Mouse (Mus musculus): ENCODE data around the gene Syne1. TPM values are rescaled to one million over a fixed set of nuclear protein-coding genes. Genes with fewer than 3 reads are reported as not detected.

The Syne1 gene
- polyA plus RNA-seq, 1 experiment from 2014 or later = 6.0 TPM

- H3K36me3 ChIP-seq (ENCODE audit: control insufficient read depth, insufficient read depth) = no peaks in the 10 kb centered on the region
- 75% methylated on average over 9 of the region's 9 CpGs for WGBS (ENCODE audit: insufficient replicate concordance)
- no peaks in the 10 kb centered on the region for H3K9me3 ChIP-seq (replicated peaks; ENCODE audit: control insufficient read depth, low read length)
- no peak for ATAC-seq (ENCODE audit: low read depth)
- no peaks in the 10 kb centered on the region; the same call in 1 of the 2 replicates for H3K4me1 ChIP-seq (ENCODE audit: control insufficient read depth, low read depth, low read length)
- H3K4me2 ChIP-seq (ENCODE audit: low read depth, low read length) = no peak overlapping the region
- H3K27me3 ChIP-seq (ENCODE audit: control insufficient read depth, insufficient read depth, low read depth, low read length) = no peaks in the 10 kb centered on the region
- no peak overlapping the region for H3K9ac ChIP-seq (ENCODE audit: low read depth, low read length)
- H3K4me3 ChIP-seq (ENCODE audit: low read depth, low read length) = no peak overlapping the region
- H3K27ac ChIP-seq (ENCODE audit: low read length) = no peak overlapping the region
Observed at GRCm38 (mm10) chr10:5547769-5548168, 3.5 kb downstream of the Syne1 start.

GRCm38 (mm10) chr10:5546428-5546827, 4.9 kb downstream of the Syne1 start:
- H3K4me3 ChIP-seq (ENCODE audit: low read depth, low read length) = no peak overlapping the region
- no peak for ATAC-seq (ENCODE audit: low read depth)
- 60% methylated on average over 5 of the region's 5 CpGs for WGBS (ENCODE audit: insufficient replicate concordance)

GRCm38 (mm10) chr10:5528284-5528683, 23.0 kb downstream of the Syne1 start:
- Histone ChIP-seq H3K36me3 (ENCODE audit: control insufficient read depth, insufficient read depth) (no peaks in the 10 kb centered on the region), H3K9me3 (replicated peaks; ENCODE audit: control insufficient read depth, low read length) (no peaks in the 10 kb centered on the region), H3K9ac (ENCODE audit: low read depth, low read length) (no peak overlapping the region), H3K4me1 (ENCODE audit: control insufficient read depth, low read depth, low read length) (no peaks in the 10 kb centered on the region), H3K27me3 (ENCODE audit: control insufficient read depth, insufficient read depth, low read depth, low read length) (no peaks in the 10 kb centered on the region), H3K27ac (ENCODE audit: low read length) (no peak overlapping the region), H3K4me3 (ENCODE audit: low read depth, low read length) (no peak overlapping the region), H3K4me2 (ENCODE audit: low read depth, low read length) (no peak overlapping the region)
- ATAC-seq (ENCODE audit: low read depth) = no peak
- 47% methylated on average over 1 of the region's 1 CpGs for WGBS (ENCODE audit: insufficient replicate concordance)

More at GRCm38 (mm10) chr10:5546428-5546827, 4.9 kb downstream of the Syne1 start:
- Histone ChIP-seq H3K9ac (ENCODE audit: low read depth, low read length) (no peak overlapping the region), H3K27ac (ENCODE audit: low read length) (no peak overlapping the region), H3K9me3 (replicated peaks; ENCODE audit: control insufficient read depth, low read length) (no peaks in the 10 kb centered on the region), H3K4me1 (ENCODE audit: control insufficient read depth, low read depth, low read length) (no peaks in the 10 kb centered on the region; the same call in 1 of the 2 replicates), H3K27me3 (ENCODE audit: control insufficient read depth, insufficient read depth, low read depth, low read length) (no peaks in the 10 kb centered on the region), H3K4me2 (ENCODE audit: low read depth, low read length) (0 out of 2 replicates have a peak overlapping the region, but pooled peaks have one; percentile 1), H3K36me3 (ENCODE audit: control insufficient read depth, insufficient read depth) (no peaks in the 10 kb centered on the region)

- no peak overlapping the region for H3K4me3 ChIP-seq (ENCODE audit: low read depth, low read length)
- no peak overlapping the region for H3K4me2 ChIP-seq (ENCODE audit: low read depth, low read length)
- WGBS (ENCODE audit: insufficient replicate concordance) = 29% methylated on average over 4 of the region's 4 CpGs
- H3K27me3 ChIP-seq (ENCODE audit: control insufficient read depth, insufficient read depth, low read depth, low read length) = no peaks in the 10 kb centered on the region
- no peak overlapping the region for H3K9ac ChIP-seq (ENCODE audit: low read depth, low read length)
- ATAC-seq (ENCODE audit: low read depth) = no peak
- no peaks in the 10 kb centered on the region for H3K36me3 ChIP-seq (ENCODE audit: control insufficient read depth, insufficient read depth)
- H3K27ac ChIP-seq (ENCODE audit: low read length) = no peak overlapping the region
- H3K4me1 ChIP-seq (ENCODE audit: control insufficient read depth, low read depth, low read length) = no peaks in the 10 kb centered on the region
- H3K9me3 ChIP-seq (replicated peaks; ENCODE audit: control insufficient read depth, low read length) = no peaks in the 10 kb centered on the region
Observed at GRCm38 (mm10) chr10:5527634-5528033, 23.6 kb downstream of the Syne1 start.

DNA sequence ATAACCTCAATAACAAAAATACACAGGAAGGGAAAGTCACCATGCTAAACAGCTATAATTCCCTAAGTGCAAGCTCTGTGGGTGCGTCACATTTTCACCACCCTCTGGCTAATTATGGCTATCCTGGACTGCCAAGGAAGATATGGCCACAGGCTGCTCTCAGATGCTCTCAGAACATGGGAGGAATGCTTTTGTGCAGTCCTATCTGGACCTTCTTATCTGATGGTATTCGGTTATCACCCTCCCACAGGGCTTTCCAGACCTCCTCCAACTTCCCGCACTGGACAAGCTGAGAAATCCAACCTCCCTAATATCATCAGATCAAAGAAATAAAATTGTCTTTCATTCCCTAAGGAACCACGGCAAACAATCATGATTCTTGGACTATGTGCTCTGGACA, 28.4 kb downstream of the Syne1 start:
- no peak overlapping the region for H3K27ac ChIP-seq (ENCODE audit: low read length)
- 57% methylated on average over 4 of the region's 4 CpGs for WGBS (ENCODE audit: insufficient replicate concordance)
- H3K4me3 ChIP-seq (ENCODE audit: low read depth, low read length) = no peak overlapping the region
- no peak for ATAC-seq (ENCODE audit: low read depth)
- no peaks in the 10 kb centered on the region for H3K36me3 ChIP-seq (ENCODE audit: control insufficient read depth, insufficient read depth)
- no peaks in the 10 kb centered on the region for H3K4me1 ChIP-seq (ENCODE audit: control insufficient read depth, low read depth, low read length)
- H3K9ac ChIP-seq (ENCODE audit: low read depth, low read length) = no peak overlapping the region
- H3K4me2 ChIP-seq (ENCODE audit: low read depth, low read length) = no peak overlapping the region
- H3K27me3 ChIP-seq (ENCODE audit: control insufficient read depth, insufficient read depth, low read depth, low read length) = no peaks in the 10 kb centered on the region
- H3K9me3 ChIP-seq (replicated peaks; ENCODE audit: control insufficient read depth, low read length) = no peaks in the 10 kb centered on the region

DNA sequence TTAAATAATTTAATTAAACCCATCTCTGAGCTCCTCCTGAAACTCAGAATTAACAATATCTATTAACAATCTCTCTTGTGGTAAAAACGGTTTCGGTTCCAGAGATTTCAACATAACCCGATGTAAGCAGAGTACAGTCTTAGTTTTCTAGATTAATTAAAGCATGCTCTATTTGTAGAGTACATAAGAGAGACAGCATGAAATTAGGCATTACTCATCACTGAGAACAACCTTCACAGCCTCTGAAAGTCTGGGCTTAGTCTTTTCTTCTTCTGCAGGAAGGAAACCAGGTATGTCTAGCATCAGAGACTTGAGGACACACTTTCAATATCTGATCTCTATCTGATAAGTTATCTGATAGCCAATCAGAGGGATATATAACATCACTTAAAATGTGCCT, 29.0 kb downstream of the Syne1 start:
- Histone ChIP-seq H3K4me2 (ENCODE audit: low read depth, low read length) (no peak overlapping the region), H3K4me1 (ENCODE audit: control insufficient read depth, low read depth, low read length) (no peaks in the 10 kb centered on the region), H3K4me3 (ENCODE audit: low read depth, low read length) (no peak overlapping the region), H3K36me3 (ENCODE audit: control insufficient read depth, insufficient read depth) (no peaks in the 10 kb centered on the region), H3K9ac (ENCODE audit: low read depth, low read length) (no peak overlapping the region), H3K9me3 (replicated peaks; ENCODE audit: control insufficient read depth, low read length) (no peaks in the 10 kb centered on the region), H3K27ac (ENCODE audit: low read length) (no peak overlapping the region), H3K27me3 (ENCODE audit: control insufficient read depth, insufficient read depth, low read depth, low read length) (no peaks in the 10 kb centered on the region)
- no peak for ATAC-seq (ENCODE audit: low read depth)
- WGBS (ENCODE audit: insufficient replicate concordance) = 77% methylated on average over 3 of the region's 3 CpGs

DNA sequence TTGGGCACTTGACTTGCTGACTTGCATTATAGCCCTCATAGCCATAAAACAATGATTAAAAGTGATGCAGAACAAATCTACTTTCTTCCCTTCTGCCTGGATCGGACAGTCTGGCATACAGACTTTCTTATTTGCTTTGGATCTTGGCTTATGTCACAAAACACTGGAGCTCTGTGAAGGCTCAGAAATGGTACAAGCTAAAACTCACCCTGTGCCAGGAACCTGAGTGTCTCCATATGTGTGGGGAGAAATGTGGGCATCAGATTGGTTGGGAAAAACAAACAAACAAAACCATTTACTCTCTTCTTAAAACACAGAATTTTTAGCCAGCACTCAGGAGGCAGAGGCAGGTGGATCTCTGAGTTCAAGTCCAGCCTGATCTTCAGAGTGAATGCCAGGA, 30.6 kb downstream of the Syne1 start:
- no peak for ATAC-seq (ENCODE audit: low read depth)
- no peak overlapping the region for H3K27ac ChIP-seq (ENCODE audit: low read length)
- 31% methylated on average over 1 of the region's 1 CpGs for WGBS (ENCODE audit: insufficient replicate concordance)

GRCm38 (mm10) chr10:5515330-5515729, 36.0 kb downstream of the Syne1 start:
- H3K4me1 ChIP-seq (ENCODE audit: control insufficient read depth, low read depth, low read length) = no peaks in the 10 kb centered on the region
- H3K36me3 ChIP-seq (ENCODE audit: control insufficient read depth, insufficient read depth) = no peaks in the 10 kb centered on the region
- H3K4me2 ChIP-seq (ENCODE audit: low read depth, low read length) = no peak overlapping the region
- H3K27ac ChIP-seq (ENCODE audit: low read length) = no peak overlapping the region
- H3K9ac ChIP-seq (ENCODE audit: low read depth, low read length) = no peak overlapping the region
- no peak for ATAC-seq (ENCODE audit: low read depth)
- 4% methylated on average over 3 of the region's 3 CpGs for WGBS (ENCODE audit: insufficient replicate concordance)
- no peaks in the 10 kb centered on the region for H3K27me3 ChIP-seq (ENCODE audit: control insufficient read depth, insufficient read depth, low read depth, low read length)
- no peaks in the 10 kb centered on the region for H3K9me3 ChIP-seq (replicated peaks; ENCODE audit: control insufficient read depth, low read length)
- no peak overlapping the region for H3K4me3 ChIP-seq (ENCODE audit: low read depth, low read length)

More for the DNA sequence above, 30.6 kb downstream of the Syne1 start:
- H3K4me2 ChIP-seq (ENCODE audit: low read depth, low read length) = no peak overlapping the region
- H3K4me3 ChIP-seq (ENCODE audit: low read depth, low read length) = no peak overlapping the region
- H3K4me1 ChIP-seq (ENCODE audit: control insufficient read depth, low read depth, low read length) = no peaks in the 10 kb centered on the region
- H3K9me3 ChIP-seq (replicated peaks; ENCODE audit: control insufficient read depth, low read length) = no peaks in the 10 kb centered on the region
- H3K27me3 ChIP-seq (ENCODE audit: control insufficient read depth, insufficient read depth, low read depth, low read length) = no peaks in the 10 kb centered on the region
- no peaks in the 10 kb centered on the region for H3K36me3 ChIP-seq (ENCODE audit: control insufficient read depth, insufficient read depth)
- no peak overlapping the region for H3K9ac ChIP-seq (ENCODE audit: low read depth, low read length)

DNA sequence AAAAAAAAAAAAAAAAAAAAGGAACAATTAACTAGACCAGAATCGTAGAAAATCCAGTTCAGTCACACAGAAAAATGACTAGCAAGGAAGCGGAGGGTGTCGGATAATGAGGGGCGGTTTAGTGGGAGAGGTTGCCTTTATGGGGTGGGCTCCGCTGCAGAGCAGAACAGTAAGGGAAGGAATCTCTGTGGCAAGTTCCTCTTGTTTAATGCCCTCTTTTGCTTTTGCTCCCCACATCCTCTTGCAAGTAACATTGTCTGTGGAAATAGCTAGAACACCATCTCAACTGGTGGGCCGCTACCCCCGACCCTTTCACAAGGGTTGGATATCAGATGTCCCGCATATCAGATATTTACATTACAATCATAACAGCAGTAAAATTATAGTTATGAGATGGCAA, 37.1 kb downstream of the Syne1 start:
- Histone ChIP-seq H3K36me3 (ENCODE audit: control insufficient read depth, insufficient read depth) (no peaks in the 10 kb centered on the region), H3K4me3 (ENCODE audit: low read depth, low read length) (no peak overlapping the region), H3K27me3 (ENCODE audit: control insufficient read depth, insufficient read depth, low read depth, low read length) (no peaks in the 10 kb centered on the region), H3K27ac (ENCODE audit: low read length) (no peak overlapping the region), H3K9ac (ENCODE audit: low read depth, low read length) (no peak overlapping the region), H3K9me3 (replicated peaks; ENCODE audit: control insufficient read depth, low read length) (no peaks in the 10 kb centered on the region), H3K4me1 (ENCODE audit: control insufficient read depth, low read depth, low read length) (no peaks in the 10 kb centered on the region), H3K4me2 (ENCODE audit: low read depth, low read length) (no peak overlapping the region)
- WGBS (ENCODE audit: insufficient replicate concordance) = 64% methylated on average over 8 of the region's 8 CpGs
- ATAC-seq (ENCODE audit: low read depth) = no peak

All from liver, embryonic 16.5 days (tissue).